Mouse (Mus musculus) E14TG2a.4 (cell line): Measurements from ENCODE around the gene Pak4.

Source experiments
- CTCF ChIP-seq: conservative IDR thresholded peaks from 2 replicates; pipeline ENCODE4 v1.5.1; 2014; ENCODE audit warnings: low read length
- NANOG ChIP-seq: IDR thresholded peaks from 2 replicates; pipeline ENCODE4 v1.6.1; 2014; ENCODE audit warnings: borderline replicate concordance, low read length, mixed read lengths
- POU5F1 ChIP-seq: IDR thresholded peaks from 2 replicates; pipeline ENCODE4 v1.6.1; 2014; ENCODE audit warnings: low read length, borderline replicate concordance

DNA sequence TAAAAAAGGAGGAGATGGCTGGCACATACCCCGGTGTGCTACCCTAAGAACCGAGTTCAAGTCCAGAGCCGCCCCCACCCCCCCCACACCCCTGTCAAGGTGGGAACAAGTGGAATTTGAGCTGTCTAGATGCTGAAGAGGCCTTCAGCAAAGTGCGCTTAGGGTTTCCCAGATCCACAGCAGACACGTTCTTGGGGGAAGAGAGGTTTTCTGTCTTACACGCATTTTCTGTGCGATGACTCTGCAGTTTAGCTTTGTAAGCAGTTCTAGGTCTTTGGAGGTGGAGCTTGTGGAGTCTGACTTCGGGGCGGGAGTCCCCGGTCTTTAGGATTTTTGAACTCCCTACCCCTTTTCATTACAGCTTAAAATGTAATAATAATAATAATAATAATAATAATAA is 33.1 kb upstream of the Pak4 start, which contains the start of gene Acp7:
- TF ChIP-seq CTCF (no peak), POU5F1 (no peak), NANOG (no peak)
